Mouse (Mus musculus) ES-Bruce4 (cell line): ENCODE data around the gene Elf4.

Experiments
- CTCF ChIP-seq: IDR thresholded peaks from one replicate; pipeline ENCODE4 v1.8.1; 2011; ENCODE audit warnings: low read depth, low read length
- EP300 ChIP-seq: IDR thresholded peaks from 2 replicates; pipeline ENCODE4 v1.6.1; 2011; ENCODE audit warnings: low read depth, low read length; ENCODE audit not compliant: insufficient read depth
- POLR2A ChIP-seq: IDR thresholded peaks from one replicate; pipeline ENCODE4 v1.8.1; 2011; ENCODE audit warnings: low read length; ENCODE audit not compliant: insufficient read depth

- TF ChIP-seq POLR2A (no peak), EP300 (no peak), CTCF (no peak)
Measured at GRCm38 (mm10) chrX:48385927-48386326, 77.0 kb downstream of the Elf4 start.
